Mouse (Mus musculus) frontal cortex, adult 2 months (tissue): ENCODE results near the gene Kcnn1. TPM values are rescaled to one million over a fixed set of nuclear protein-coding genes. Genes with fewer than 3 reads are reported as not detected.
"Not testable (repeated sequence)": the region's sequence is repeated elsewhere in the genome, so short reads cannot be mapped to it uniquely, and the experiment has no call there.

Experiments used
- DNase-seq, 2 experiments: peaks; one replicate each; pipeline ENCODE4 v3.0.0; 2022; ENCODE audit warnings: low spot score in 1 of 2; ENCODE audit errors: extremely low spot score in 1 of 2
- polyA plus RNA-seq: library from polyadenylated mRNA; depleted of rRNA; stranded (reverse); fragments of >200 nt; gene quantifications from 2 replicates; pipeline ENCODE4 v1.2.3, GENCODE M21; 2012

The Kcnn1 gene
- polyA plus RNA-seq, 1 experiment, result 25.2 TPM

DNA sequence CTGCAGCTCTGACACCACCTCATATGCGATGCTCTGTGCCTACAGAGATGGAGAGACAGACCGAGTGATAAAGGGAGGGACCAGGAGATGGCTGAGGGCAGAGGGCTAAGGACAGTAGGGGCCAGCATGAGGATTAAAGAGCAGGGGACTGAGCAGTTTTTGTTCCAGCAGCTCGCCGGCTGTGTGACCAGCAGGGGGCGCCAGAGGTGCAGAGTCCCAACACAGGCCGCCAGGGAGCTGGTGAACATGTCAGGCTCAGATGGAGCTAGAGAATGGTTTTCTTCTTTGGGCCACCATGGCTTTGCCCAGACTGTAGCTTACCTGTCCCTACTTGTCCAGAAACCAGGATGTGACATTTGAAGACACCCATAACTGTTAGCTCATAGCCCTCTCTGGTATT is 18.5 kb downstream of the Kcnn1 start:
- peak in 1 of 2 experiments; percentile 92 for DNase-seq

GRCm38 (mm10) chr8:70843941-70844340 is 19.1 kb downstream of the Kcnn1 start:
- no peak for DNase-seq

- DNase-seq, result no peak
Measured at GRCm38 (mm10) chr8:70843214-70843773, 19.8 kb downstream of the Kcnn1 start.

DNA sequence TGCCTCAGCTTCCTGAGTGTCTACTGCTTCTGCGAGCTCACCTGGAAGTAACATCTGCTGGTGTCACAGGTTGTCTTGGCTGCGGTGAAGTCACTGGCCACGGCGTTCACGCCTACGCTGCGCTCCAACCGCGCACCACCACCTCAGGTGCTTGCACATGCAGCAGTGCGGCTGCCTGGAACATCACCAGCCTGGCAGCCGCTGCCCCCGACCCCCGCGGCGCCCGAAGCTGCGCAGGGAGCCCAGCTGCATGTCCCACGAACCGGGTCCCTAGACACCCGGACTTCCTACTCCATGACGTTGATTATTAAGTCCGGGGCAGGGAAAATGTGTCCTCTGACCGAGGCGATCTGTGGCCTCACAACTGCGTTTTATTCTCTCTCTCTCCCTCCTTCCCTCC is 20.6 kb downstream of the Kcnn1 start:
- DNase-seq, result no peak

DNA sequence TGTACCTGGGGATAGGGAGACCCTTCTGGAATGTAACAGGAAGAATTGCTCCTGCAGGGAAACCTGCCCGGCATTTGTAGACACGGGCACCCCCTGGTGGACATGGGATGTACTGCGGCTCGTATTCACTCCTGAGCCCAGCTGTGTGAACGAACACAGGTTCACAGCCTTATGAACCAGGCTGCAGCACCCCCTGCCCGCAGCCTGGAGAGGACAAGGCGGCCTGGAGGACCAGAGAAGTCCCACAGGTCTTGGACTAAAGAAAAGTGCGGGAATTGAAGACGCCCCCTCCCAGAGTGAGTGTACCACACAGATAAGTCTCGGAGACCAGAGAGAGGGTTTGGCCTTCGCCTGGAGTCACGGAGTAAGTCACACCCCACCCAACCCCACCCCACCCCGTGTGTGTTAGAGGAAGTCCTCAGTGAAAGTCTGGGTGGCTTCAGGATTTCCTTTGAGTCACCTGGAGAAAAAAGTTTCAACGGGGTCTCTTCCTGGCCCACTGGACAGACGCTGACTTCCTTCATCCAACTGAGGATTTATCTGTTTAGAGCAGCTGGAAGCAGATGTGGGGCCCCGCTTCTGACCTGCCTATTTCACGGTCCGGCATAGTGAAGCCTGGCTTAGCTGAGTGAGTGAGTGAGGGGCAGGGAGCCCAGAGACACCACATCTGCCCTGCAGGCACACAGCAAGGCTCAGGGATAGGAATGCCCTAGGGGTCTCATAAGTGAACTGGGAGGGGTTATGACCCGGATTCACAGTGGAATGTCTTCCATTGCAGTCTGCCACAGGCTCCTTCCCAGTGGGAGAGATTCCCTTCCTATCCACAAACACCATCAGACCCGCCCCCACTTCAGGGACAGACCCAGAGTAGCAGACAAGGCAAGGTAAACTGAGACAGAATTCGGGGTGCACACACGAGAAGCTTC is 21.6 kb downstream of the Kcnn1 start:
- peak; percentile 75 to 97 for DNase-seq

DNA sequence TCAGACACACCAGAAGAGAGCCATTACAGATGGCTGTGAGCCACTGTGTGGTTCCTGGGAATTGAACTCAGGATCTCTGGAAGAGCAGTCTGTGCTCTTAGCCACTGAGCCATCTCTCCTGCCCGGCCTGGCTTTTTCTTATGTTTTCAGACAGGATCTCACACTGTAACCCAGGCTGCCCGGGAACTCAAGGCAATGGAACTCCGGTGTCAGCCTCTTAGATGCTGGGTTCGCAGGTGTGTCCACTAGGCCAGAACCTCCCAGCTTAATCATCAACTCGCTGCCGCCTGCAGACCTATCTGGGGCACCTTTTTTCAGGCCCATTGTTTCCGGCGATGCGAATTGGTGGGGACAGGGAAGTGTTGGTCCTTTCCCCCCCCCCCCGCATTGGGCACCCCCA is 22.5 kb downstream of the Kcnn1 start:
- DNase-seq, result no peak

DNA sequence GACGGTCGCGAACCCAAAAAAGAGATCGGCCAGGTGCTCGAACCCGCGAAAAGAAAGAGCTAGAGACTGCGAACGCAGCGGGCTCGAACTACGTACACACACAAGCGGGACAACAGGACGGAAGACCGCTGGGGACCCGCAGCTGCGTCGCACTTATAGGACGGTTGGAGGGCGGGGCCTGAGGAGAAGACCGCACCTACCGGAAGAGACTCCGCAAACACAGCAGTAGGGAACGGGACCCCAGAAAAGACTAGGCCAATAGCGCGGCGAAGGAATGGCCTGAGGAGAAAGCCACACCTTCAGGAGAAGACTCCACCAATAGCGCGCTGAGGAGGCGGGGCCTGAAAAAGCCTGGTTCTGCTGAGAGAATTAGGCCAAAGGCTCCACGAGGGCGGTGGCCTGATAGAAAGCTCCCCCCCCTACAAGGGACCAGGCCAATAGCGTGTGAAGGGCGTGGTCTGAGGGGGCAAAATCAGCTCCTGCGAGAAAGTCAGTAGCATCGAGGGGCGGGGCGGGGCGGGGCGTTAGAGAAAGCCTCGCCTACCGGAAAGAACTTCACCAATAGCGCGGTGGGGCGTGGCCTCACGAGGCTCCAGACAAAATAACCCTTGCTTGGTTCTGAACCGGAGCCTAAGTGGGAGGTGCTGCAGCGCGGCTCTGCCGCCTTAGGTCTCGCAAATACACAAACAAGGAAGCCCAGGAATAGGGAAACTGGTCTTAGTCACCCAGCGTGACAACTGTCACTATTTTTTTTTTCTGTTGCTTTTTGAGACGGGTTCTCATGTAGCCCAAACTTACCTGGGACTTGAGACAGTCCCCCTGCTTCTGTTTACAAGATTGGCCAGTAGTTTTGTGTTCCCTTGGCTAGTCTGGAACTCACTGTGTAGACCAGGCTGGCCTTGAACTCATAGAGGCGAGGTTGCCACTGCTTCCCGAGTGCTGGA is 23.4 kb downstream of the Kcnn1 start, which contains the start of gene Arrdc2:
Arrdc2 (minus strand) TSS at position 313 of the 944 bp plus-strand sequence.
- DNase-seq, result peak; percentile 98 to 100

DNA sequence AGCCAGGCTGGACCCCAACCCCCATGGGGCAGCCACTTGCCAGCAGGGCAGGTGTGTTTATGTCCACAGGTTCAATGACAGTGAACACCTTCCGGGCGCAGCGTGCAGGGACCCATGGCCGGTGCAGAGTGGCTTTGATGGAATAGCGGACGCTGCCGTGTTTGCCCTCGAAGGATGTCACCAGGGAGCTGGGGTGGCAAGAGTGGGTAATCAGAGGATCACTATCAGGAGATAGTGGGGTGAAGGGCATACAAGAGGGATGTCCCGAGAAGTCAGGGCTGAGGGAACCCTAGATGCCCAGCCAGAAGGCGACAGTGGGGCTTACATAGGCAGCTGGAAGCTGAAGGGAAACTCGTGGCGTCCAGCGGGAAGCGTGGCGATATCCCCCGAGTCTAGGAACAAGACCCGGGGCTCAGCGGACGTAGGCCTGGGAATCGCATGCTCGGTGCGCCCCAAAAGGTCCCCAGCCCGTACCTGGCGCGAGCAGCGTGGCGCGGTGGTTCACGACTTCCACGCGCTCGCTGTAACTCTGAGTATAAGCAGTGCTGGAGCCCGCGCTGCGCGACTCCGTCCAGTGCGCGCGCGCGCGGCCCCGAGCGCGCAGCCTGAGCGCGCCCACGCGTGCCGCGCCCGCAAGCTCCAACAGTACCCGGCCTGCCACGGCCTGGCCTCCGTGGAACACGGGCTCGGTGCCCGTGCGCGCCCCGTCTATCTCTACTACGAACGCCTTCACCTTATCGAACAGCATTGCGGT is 24.2 kb downstream of the Kcnn1 start:
- no peak for DNase-seq

GRCm38 (mm10) chr8:70836666-70837065 is 26.4 kb downstream of the Kcnn1 start:
- DNase-seq, result no peak

DNA sequence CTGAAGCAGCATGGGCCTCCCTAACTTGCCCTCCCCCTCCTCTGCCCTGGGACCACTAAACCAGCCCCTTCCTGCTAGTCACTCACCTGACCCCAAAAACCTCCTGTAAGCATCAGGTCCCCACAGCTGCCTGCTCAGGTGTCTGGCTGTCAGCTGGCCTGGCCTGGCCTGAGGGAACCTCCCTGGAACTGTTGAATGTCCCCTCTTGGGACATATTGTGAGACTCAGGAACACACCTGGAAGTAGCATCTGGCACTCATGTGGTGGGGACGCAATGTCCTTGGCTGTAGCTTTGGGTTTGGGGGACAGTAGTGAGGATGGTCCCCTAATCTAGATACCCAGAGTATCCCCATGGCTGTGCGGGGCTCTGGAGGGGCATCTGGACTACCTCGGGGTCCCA is 29.0 kb downstream of the Kcnn1 start:
- no peak for DNase-seq

DNA sequence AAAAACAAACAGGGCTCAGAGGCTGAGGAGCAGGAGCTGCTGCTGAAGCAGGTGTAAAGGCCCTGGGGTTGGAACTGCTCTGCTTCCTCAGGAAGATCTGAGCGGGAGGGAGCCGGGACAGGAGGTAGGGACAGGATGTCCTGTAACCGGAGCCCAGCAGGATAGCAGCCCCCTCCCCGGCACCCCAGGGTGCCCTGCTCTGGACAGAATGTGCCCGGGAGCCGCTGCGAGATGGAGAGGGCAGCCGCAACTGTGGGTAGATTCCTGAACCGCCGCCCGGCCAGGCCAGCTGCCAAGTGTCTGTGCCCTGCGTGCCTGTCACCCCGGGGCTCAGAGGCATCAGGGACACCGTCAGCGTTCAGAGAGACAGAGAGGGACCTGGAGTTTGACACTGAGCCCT is 29.5 kb downstream of the Kcnn1 start:
- no peak for DNase-seq

DNA sequence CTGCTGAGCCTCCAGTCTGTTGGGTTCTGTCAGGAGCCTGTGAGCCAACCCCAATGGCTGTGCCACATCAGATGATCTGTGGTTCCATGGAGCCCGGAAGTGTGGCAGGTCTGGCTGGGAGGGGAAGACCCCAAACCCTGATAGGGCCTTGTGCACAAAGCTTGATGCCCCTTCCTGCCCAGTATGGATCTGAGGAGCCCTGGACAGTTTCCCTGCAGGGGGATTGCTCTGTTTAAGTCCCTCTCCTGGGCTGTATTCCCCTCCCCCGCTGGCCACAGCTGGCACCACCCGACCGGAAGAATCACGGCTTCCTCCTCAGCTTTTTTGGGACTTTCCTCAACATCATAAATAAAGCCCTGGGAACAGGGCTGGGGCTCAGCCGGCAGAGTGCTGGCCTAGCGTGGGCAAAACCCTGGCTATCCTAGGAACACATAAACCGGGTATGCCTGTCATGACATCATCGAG is 30.0 kb downstream of the Kcnn1 start:
- no peak for DNase-seq

DNA sequence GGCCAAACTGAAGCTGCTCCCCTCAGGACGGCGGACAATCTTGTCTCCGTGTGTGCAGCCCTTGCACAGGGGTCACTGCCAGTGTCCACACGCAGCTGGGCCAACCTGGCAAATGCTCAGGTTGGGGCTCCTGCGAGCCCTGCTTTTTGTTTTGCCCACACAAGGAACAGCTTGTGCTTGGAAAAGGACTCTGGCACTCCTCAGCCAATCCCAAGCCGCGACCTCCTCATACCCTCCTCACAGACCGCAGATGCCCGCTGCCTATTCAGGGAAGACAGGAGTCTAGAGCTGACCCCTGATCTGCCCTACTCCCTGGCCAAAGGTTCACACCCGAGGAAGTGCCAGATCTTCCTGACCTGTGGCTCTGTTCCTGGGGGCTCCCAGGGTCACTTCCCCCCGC is 30.7 kb downstream of the Kcnn1 start:
- DNase-seq, result no peak

GRCm38 (mm10) chr8:70831517-70831916 is 31.5 kb downstream of the Kcnn1 start:
- DNase-seq, result no peak

GRCm38 (mm10) chr8:70827796-70828195 is 35.3 kb downstream of the Kcnn1 start:
- DNase-seq, result no peak

GRCm38 (mm10) chr8:70827010-70827409 is 36.0 kb downstream of the Kcnn1 start:
- no peak for DNase-seq

DNA sequence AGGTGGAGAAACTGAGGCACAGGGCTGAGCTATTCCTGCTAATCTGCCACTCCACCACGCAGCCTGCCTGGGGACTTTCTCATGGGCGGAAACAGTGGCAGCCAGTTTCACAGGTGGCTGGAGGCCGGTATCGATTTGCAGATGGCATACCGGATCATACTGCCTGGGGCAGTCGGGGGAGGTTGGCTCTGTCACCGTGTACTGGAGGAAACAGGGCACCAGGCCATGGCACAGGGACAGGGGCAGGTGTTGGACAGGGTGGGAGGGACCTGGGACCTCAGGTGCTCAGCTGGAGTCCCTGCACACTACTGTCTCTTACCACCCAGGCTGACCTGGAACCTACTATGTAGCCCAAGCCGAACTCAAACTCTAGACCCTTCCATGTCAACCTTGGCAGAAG is 37.2 kb downstream of the Kcnn1 start:
- no peak for DNase-seq

- DNase-seq, result no peak
Measured at GRCm38 (mm10) chr8:70823802-70824201, 39.3 kb downstream of the Kcnn1 start.

- DNase-seq, result not testable (repeated sequence)
Measured at GRCm38 (mm10) chr8:70822594-70822993, 40.5 kb downstream of the Kcnn1 start.

DNA sequence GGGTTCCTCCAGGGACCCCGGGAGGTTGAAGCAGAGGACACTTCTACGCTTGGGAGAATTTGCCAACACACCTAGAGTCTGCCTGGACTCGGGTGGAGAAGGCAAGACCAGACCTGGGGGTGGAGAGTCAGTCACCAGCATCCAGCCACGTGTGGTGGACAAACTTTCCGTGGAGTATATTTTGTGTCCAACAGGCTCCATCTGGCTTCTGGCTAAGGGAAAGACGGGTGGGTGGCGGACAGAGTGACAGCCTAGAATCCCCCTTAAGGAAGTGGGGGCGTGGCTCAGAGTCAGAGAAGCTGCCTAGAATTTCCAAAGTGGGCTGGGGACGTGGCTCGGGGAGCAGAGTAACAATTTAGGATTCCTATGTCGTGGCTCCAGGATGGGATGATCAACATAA is 41.1 kb downstream of the Kcnn1 start:
- DNase-seq, result peak in 1 of 2 experiments; percentile 55
